Comparison of ENCODE assay signal across 1 mouse cellular context in the genomic region with DNA sequence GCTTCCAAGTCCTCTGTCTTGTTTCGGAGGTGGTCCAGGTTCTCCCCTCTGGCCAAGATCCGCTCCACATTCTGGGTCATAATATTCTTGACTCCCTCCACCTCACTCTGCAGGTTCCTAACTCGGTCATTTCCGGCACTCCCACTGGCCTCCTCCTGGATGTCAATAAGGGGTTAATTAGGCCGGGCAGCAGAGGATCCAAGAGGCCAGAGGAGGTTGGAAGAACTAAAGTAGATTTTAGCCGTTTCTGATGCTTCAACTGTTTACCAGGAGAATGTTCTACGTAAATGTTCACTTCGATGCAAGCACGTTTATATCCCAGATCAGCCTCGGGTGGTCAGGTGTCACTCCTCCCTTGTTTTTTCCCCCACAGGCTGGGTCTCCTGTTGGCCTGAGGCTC.
A peak's percentile ranks its signal among the peaks of the same experiment; 100 is the strongest.
TF ChIP-seq lines count a peak whose summit lies in the region.

No protein-coding gene starts in this region.

TF ChIP-seq in MEL, 35 proteins besides CTCF, POLR2A, EP300 and RAD21:
- TF ChIP-seq POLR2AphosphoS5 (IDR thresholded peaks at IDR 0.05; ENCODE audit: borderline replicate concordance, low read depth, low read length) = 0 out of 2 replicates have a peak, but pooled peaks have one; percentile 84
- TF ChIP-seq TCF12 (IDR thresholded peaks at IDR 0.05; ENCODE audit: low read depth, low read length) = no peak
TF ChIP-seq in MEL: peak in this region for 1.
